Mouse (Mus musculus): ENCODE measurements at regions not wholly inside any gene's neighbourhood (a gene's known extent, or its start where the extent isn't known, plus 50 kb on each side); places are given as distances from the start of the nearest gene placed in this dataset.

- no peak overlapping the region for H3K4me2 ChIP-seq (ENCODE audit: low read depth)
- no peaks in the 10 kb centered on the region for H3K4me1 ChIP-seq (replicated peaks; ENCODE audit: control insufficient read depth in 2 of 2, insufficient read depth in 2 of 2, low read length in 1 of 2)
- H3K27ac ChIP-seq: no peak overlapping the region
- no peaks in the 10 kb centered on the region for H3K9me3 ChIP-seq (ENCODE audit: control insufficient read depth, low read length)
- no peaks in the 10 kb centered on the region for H3K27me3 ChIP-seq (ENCODE audit: control insufficient read depth, insufficient read depth, low read length)
- WGBS (ENCODE audit: insufficient replicate concordance): 85% methylated on average over 1 of the region's 1 CpGs
- no peak overlapping the region for H3K9ac ChIP-seq (replicated peaks)
- ATAC-seq (ENCODE audit: insufficient read depth) (no peak), DNase-seq (ENCODE audit: low read depth in 3 of 3, low spot score in 3 of 3) (no peak)
- no peaks in the 10 kb centered on the region for H3K36me3 ChIP-seq (replicated peaks; ENCODE audit: control insufficient read depth, insufficient read depth, low read depth)
- TF ChIP-seq EP300 (IDR thresholded peaks at IDR 0.05; ENCODE audit: low read depth) (no peak), CTCF (IDR thresholded peaks at IDR 0.05; ENCODE audit: low read depth) (no peak)
- no peak overlapping the region for H3K4me3 ChIP-seq (ENCODE audit: insufficient read depth in 1 of 2, low read depth in 2 of 2, low read length in 2 of 2)
These were observed 73.5 kb upstream of the Nwd2 start for GRCm38 (mm10) chr5:63575401-63575800.

GRCm38 (mm10) chr5:63579409-63579808 is 69.5 kb upstream of the Nwd2 start:
- no peak overlapping the region for H3K4me2 ChIP-seq (ENCODE audit: low read depth)
- no peak overlapping the region for H3K9ac ChIP-seq (replicated peaks)
- no peaks in the 10 kb centered on the region for H3K4me1 ChIP-seq (replicated peaks; ENCODE audit: control insufficient read depth in 2 of 2, insufficient read depth in 2 of 2, low read length in 1 of 2)
- ATAC-seq (ENCODE audit: insufficient read depth) (no peak), DNase-seq (ENCODE audit: low read depth in 3 of 3, low spot score in 3 of 3) (no peak)
- H3K36me3 ChIP-seq (replicated peaks; ENCODE audit: control insufficient read depth, insufficient read depth, low read depth): no peaks in the 10 kb centered on the region
- 28% methylated on average over 2 of the region's 2 CpGs for WGBS (ENCODE audit: insufficient replicate concordance)
- TF ChIP-seq EP300 (IDR thresholded peaks at IDR 0.05; ENCODE audit: low read depth) (no peak), CTCF (IDR thresholded peaks at IDR 0.05; ENCODE audit: low read depth) (no peak)
- no peaks in the 10 kb centered on the region for H3K9me3 ChIP-seq (ENCODE audit: control insufficient read depth, low read length)
- no peaks in the 10 kb centered on the region for H3K27me3 ChIP-seq (ENCODE audit: control insufficient read depth, insufficient read depth, low read length)
- H3K4me3 ChIP-seq (ENCODE audit: insufficient read depth in 1 of 2, low read depth in 2 of 2, low read length in 2 of 2): no peak overlapping the region
- no peak overlapping the region for H3K27ac ChIP-seq

DNA sequence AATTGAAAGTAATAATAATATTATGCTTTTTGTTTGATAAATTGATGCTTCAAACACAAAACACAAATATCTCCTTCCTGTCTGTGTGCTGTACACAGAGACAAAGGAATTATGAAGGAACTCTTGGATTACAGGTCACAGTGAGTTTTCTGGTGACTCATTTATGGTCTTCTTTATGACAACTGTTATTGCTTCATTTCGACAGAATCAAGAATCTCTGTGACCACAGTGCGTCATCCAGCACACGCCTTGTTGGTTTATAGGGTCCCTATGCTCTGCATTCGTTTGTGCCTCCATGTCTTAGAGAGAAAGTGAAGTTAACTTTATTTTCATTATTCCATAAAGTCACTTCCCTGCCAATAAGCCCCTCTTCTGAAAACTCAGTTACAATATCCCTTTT is 61.9 kb upstream of the Nwd2 start:
- H3K9me3 ChIP-seq (ENCODE audit: control insufficient read depth, low read length): no peaks in the 10 kb centered on the region
- no peak overlapping the region for H3K27ac ChIP-seq
- ATAC-seq (ENCODE audit: insufficient read depth) (no peak), DNase-seq (ENCODE audit: low read depth in 3 of 3, low spot score in 3 of 3) (no peak)
- no peaks in the 10 kb centered on the region for H3K27me3 ChIP-seq (ENCODE audit: control insufficient read depth, insufficient read depth, low read length)
- H3K4me2 ChIP-seq (ENCODE audit: low read depth): no peak overlapping the region
- TF ChIP-seq CTCF (IDR thresholded peaks at IDR 0.05; ENCODE audit: low read depth) (no peak), EP300 (IDR thresholded peaks at IDR 0.05; ENCODE audit: low read depth) (no peak)
- no peak overlapping the region for H3K4me3 ChIP-seq (ENCODE audit: insufficient read depth in 1 of 2, low read depth in 2 of 2, low read length in 2 of 2)
- no peak overlapping the region for H3K9ac ChIP-seq (replicated peaks)
- no peaks in the 10 kb centered on the region for H3K4me1 ChIP-seq (replicated peaks; ENCODE audit: control insufficient read depth in 2 of 2, insufficient read depth in 2 of 2, low read length in 1 of 2)
- WGBS (ENCODE audit: insufficient replicate concordance): 53% methylated on average over 4 of the region's 4 CpGs
- no peaks in the 10 kb centered on the region for H3K36me3 ChIP-seq (replicated peaks; ENCODE audit: control insufficient read depth, insufficient read depth, low read depth)

DNA sequence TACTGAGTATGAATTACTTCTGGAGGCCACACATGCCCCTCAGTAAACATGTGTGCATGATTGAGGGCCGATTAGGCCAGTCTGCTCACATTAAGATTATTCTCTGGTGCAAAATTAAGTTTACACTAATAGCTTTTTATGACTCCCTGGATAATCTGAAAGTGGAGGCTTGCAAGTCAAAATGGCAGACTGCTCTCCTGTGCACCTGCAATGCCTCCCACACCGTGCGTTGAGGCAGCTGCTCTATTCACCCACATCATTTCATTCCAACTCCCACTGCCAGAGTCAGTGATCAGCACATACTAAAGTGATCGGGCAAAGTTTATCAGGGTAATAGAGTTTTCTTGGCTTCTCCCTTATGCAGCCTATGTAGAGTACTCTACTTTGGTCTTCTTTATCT is 61.0 kb upstream of the Nwd2 start:
- Histone ChIP-seq H3K4me1 (replicated peaks; ENCODE audit: control insufficient read depth in 2 of 2, insufficient read depth in 2 of 2, low read length in 1 of 2) (no peaks in the 10 kb centered on the region), H3K4me3 (ENCODE audit: insufficient read depth in 1 of 2, low read depth in 2 of 2, low read length in 2 of 2) (no peak overlapping the region), H3K36me3 (replicated peaks; ENCODE audit: control insufficient read depth, insufficient read depth, low read depth) (no peaks in the 10 kb centered on the region), H3K27me3 (ENCODE audit: control insufficient read depth, insufficient read depth, low read length) (no peaks in the 10 kb centered on the region), H3K9me3 (ENCODE audit: control insufficient read depth, low read length) (no peaks in the 10 kb centered on the region), H3K4me2 (ENCODE audit: low read depth) (no peak overlapping the region), H3K27ac (no peak overlapping the region), H3K9ac (replicated peaks) (no peak overlapping the region)
- 67% methylated on average over 4 of the region's 4 CpGs for WGBS (ENCODE audit: insufficient replicate concordance)
- TF ChIP-seq CTCF (IDR thresholded peaks at IDR 0.05; ENCODE audit: low read depth) (no peak), EP300 (IDR thresholded peaks at IDR 0.05; ENCODE audit: low read depth) (no peak)
- no peak for DNase-seq (ENCODE audit: low read depth in 3 of 3, low spot score in 3 of 3)
- no peak for ATAC-seq (ENCODE audit: insufficient read depth)

Data from liver, embryonic 14.5 days (tissue).